Mouse (Mus musculus): ENCODE results near the gene Bbs9. TPM values are rescaled to one million over a fixed set of nuclear protein-coding genes. Genes with fewer than 3 reads are reported as not detected.

Gene Bbs9
- 17.9 and 20.3 TPM in 2 replicates for polyA plus RNA-seq (2011; ENCODE audit: insufficient read depth, insufficient read length, low read depth, missing spikeins)

DNA sequence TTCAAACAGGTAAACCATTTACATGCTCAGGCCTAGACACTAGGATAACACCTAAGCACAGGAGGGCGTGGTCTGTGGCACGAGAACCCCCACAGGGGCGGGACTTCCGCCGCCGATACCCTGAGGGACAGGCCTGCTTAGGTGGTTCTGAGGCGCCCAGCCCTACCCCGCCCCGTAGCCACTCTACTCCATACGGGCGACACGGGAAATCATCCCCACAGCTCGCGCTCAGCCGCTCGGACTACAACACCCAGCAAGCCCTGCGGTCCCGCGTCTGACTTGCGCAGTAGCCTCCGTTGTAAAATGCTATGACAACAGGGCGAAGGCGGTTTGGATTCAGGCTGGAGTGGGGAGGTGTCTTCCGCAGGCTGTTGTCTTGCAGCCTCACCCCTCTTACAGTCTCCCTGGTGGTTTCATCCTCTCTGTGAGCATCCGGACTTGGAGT, at the start of gene Bbs9:
Bbs9 (plus strand) TSS at position 292 of the 445 bp plus-strand sequence.
- Histone ChIP-seq H3K9ac (ENCODE audit: low read depth, poor library complexity, severe bottlenecking) (peak within 1 kb of the TSS; percentile 55), H3K36me3 (ENCODE audit: control insufficient read depth, insufficient read depth, low read length, poor library complexity, severe bottlenecking) (no peaks in the 10 kb centered on the region), H3K4me1 (ENCODE audit: control insufficient read depth, insufficient read depth, low read length) (no peaks in the 10 kb centered on the region), H3K9me3 (replicated peaks; ENCODE audit: control insufficient read depth, insufficient read depth, low read length, poor library complexity, severe bottlenecking) (no peaks in the 10 kb centered on the region), H3K27ac (ENCODE audit: insufficient read depth, low read length) (no peak within 1 kb of the TSS), H3K27me3 (ENCODE audit: control insufficient read depth, insufficient read depth, low read length, poor library complexity, severe bottlenecking) (no peaks in the 10 kb centered on the region), H3K4me3 (ENCODE audit: low read depth, low read length) (peak within 1 kb of the TSS; percentile 90)
- TF ChIP-seq CTCF (IDR thresholded peaks at IDR 0.05; ENCODE audit: low read depth, low read length) (no peak), POLR2A (IDR thresholded peaks at IDR 0.05; ENCODE audit: insufficient read depth, low read length) (no peak), EP300 (IDR thresholded peaks at IDR 0.05; ENCODE audit: insufficient read depth, low read depth, low read length) (no peak)

DNA sequence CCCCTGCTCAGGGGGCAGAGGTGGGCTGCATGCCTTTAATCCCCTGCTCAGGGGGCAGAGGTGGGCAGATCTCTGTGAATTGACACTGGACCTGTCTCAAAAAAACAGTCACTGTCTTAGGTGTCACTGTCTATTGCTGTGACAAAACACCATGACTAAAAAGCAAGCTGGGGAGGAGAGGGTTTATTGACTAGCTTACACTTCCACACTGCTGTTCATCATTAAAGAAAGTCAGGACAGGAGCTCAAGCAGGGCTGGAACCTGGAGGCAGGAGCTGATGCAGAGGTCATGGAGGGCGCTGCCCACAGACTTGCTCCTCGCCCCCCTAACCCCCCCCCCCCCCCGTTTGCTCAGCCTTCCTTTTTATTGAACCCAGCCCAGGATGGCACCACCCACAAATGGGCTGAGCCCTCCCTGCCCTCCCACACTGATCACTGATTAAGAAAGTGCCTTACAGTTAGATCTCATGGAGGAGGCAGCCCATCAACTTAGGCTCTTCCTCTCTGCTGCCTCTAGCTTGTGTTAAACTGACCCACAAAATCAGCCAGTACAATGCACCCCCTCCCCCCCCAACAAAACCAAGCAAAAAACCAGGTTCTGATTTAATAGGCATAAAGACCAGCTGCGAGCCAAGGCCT, 47.4 kb upstream of the Bbs9 start:
- Histone ChIP-seq H3K4me3 (ENCODE audit: low read depth, low read length) (no peak overlapping the region), H3K27ac (ENCODE audit: insufficient read depth, low read length) (no peak overlapping the region), H3K36me3 (ENCODE audit: control insufficient read depth, insufficient read depth, low read length, poor library complexity, severe bottlenecking) (no peaks in the 10 kb centered on the region), H3K9me3 (replicated peaks; ENCODE audit: control insufficient read depth, insufficient read depth, low read length, poor library complexity, severe bottlenecking) (no peaks in the 10 kb centered on the region), H3K4me1 (ENCODE audit: control insufficient read depth, insufficient read depth, low read length) (no peaks in the 10 kb centered on the region), H3K9ac (ENCODE audit: low read depth, poor library complexity, severe bottlenecking) (no peak overlapping the region), H3K27me3 (ENCODE audit: control insufficient read depth, insufficient read depth, low read length, poor library complexity, severe bottlenecking) (no peaks in the 10 kb centered on the region)
- TF ChIP-seq CTCF (IDR thresholded peaks at IDR 0.05; ENCODE audit: low read depth, low read length) (no peak), POLR2A (IDR thresholded peaks at IDR 0.05; ENCODE audit: insufficient read depth, low read length) (no peak), EP300 (IDR thresholded peaks at IDR 0.05; ENCODE audit: insufficient read depth, low read depth, low read length) (no peak)

DNA sequence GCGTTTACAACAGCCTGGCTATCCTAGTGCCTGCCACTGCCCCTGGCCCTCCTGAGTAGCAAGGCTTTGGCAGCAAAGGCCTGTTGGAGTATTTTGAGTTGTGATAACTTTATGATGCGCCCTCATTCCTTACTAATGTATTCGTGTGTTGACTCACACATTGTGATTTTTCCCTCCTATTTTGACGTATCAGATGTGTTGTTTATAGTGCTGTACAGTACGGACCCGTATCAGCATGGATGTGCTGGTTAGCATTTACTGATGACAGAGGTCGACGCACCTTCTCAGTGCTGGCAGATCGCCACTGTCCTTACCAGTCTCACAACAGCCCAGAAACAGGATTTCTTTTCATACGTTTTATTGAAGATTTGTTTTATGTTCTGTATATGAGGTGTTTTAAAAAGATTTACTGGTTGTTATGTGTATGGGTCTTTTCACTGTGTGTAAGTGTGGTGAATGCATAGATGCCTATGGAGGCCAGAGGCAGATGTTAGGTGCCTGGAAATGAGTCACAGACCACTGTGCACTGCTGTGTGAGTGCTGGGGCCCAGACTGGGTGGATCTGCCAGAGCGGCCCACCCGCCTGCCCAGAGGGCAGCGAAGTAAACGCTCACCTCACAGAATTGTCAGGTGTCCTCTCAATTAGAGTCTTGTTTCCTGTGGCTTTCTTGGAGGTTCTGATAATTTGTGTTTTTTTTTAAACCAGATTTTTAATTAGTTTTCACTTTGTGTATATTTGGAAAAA, 46.7 kb upstream of the Bbs9 start:
- Histone ChIP-seq H3K36me3 (ENCODE audit: control insufficient read depth, insufficient read depth, low read length, poor library complexity, severe bottlenecking) (no peaks in the 10 kb centered on the region), H3K4me3 (ENCODE audit: low read depth, low read length) (no peak overlapping the region), H3K9me3 (replicated peaks; ENCODE audit: control insufficient read depth, insufficient read depth, low read length, poor library complexity, severe bottlenecking) (no peaks in the 10 kb centered on the region), H3K27me3 (ENCODE audit: control insufficient read depth, insufficient read depth, low read length, poor library complexity, severe bottlenecking) (no peaks in the 10 kb centered on the region), H3K4me1 (ENCODE audit: control insufficient read depth, insufficient read depth, low read length) (no peaks in the 10 kb centered on the region), H3K9ac (ENCODE audit: low read depth, poor library complexity, severe bottlenecking) (no peak overlapping the region), H3K27ac (ENCODE audit: insufficient read depth, low read length) (no peak overlapping the region)
- TF ChIP-seq POLR2A (IDR thresholded peaks at IDR 0.05; ENCODE audit: insufficient read depth, low read length): no peak
- TF ChIP-seq EP300 (IDR thresholded peaks at IDR 0.05; ENCODE audit: insufficient read depth, low read depth, low read length): no peak
- no peak for TF ChIP-seq CTCF (IDR thresholded peaks at IDR 0.05; ENCODE audit: low read depth, low read length)

DNA sequence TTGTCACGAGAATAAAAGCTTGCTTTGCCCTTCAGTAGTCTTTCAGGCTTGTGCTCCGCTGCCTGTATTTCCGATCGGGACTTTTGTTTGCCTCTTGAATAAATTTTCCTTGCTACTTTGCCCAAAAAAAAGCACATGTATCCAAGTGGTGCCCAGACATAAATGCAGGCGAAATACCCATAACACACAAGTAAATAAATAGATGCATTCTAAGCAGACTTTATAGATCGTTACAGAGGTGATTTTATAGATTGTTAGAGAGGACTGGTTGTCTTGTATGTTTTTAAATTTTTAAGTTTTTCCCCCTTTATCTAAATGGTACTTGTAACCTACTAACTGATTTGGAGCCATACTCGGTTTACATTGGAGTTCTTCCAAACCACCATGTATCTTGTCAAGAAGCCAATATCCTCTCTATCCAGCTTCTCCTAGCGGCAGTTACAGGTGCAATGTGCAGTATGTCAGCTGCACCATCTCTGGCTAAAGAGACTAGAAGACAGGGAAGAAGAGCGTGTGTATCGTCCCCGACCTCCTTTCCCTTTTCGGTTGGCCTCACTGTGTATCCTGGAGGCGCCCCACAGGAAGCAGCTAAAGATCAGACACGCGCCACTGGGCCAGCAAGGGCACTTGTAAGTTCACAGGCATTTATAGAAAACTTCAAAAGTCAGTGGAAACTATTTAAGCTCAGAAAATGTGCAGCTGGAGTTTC, 45.8 kb upstream of the Bbs9 start:
- Histone ChIP-seq H3K9me3 (replicated peaks; ENCODE audit: control insufficient read depth, insufficient read depth, low read length, poor library complexity, severe bottlenecking) (no peaks in the 10 kb centered on the region), H3K36me3 (ENCODE audit: control insufficient read depth, insufficient read depth, low read length, poor library complexity, severe bottlenecking) (no peaks in the 10 kb centered on the region), H3K9ac (ENCODE audit: low read depth, poor library complexity, severe bottlenecking) (no peak overlapping the region), H3K27me3 (ENCODE audit: control insufficient read depth, insufficient read depth, low read length, poor library complexity, severe bottlenecking) (no peaks in the 10 kb centered on the region), H3K4me1 (ENCODE audit: control insufficient read depth, insufficient read depth, low read length) (no peaks in the 10 kb centered on the region), H3K4me3 (ENCODE audit: low read depth, low read length) (no peak overlapping the region), H3K27ac (ENCODE audit: insufficient read depth, low read length) (no peak overlapping the region)
- TF ChIP-seq EP300 (IDR thresholded peaks at IDR 0.05; ENCODE audit: insufficient read depth, low read depth, low read length): no peak
- no peak for TF ChIP-seq CTCF (IDR thresholded peaks at IDR 0.05; ENCODE audit: low read depth, low read length)
- TF ChIP-seq POLR2A (IDR thresholded peaks at IDR 0.05; ENCODE audit: insufficient read depth, low read length): no peak

DNA sequence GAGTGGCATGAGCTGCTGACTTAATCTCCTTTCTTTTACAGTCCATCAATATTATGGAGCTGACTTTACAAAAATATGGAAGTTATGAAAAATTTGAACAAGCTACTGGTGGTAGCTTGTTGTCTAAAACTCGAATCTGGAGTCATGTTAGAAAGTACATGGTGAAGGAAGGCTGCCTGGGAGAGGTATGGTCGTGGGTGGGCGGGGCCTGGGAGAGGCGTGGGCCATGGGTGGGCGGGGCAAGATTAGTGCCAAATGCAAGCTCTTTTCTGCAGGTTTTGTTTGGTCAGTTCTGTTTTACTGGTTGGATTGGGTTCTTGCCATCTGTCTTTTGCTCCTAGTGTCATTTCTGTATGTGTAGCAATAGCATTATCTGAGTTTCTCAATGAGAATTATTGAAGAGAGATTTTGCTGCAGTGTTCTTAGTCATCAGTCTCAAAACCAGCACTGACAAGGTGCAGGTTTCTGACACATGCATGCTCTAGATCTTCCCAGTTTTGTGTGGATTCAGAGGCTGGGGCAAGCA, 45.1 kb upstream of the Bbs9 start:
- Histone ChIP-seq H3K9ac (ENCODE audit: low read depth, poor library complexity, severe bottlenecking) (no peak overlapping the region), H3K36me3 (ENCODE audit: control insufficient read depth, insufficient read depth, low read length, poor library complexity, severe bottlenecking) (no peaks in the 10 kb centered on the region), H3K27ac (ENCODE audit: insufficient read depth, low read length) (no peak overlapping the region), H3K4me3 (ENCODE audit: low read depth, low read length) (no peak overlapping the region), H3K9me3 (replicated peaks; ENCODE audit: control insufficient read depth, insufficient read depth, low read length, poor library complexity, severe bottlenecking) (no peaks in the 10 kb centered on the region), H3K4me1 (ENCODE audit: control insufficient read depth, insufficient read depth, low read length) (no peaks in the 10 kb centered on the region), H3K27me3 (ENCODE audit: control insufficient read depth, insufficient read depth, low read length, poor library complexity, severe bottlenecking) (no peaks in the 10 kb centered on the region)
- TF ChIP-seq CTCF (IDR thresholded peaks at IDR 0.05; ENCODE audit: low read depth, low read length) (no peak), EP300 (IDR thresholded peaks at IDR 0.05; ENCODE audit: insufficient read depth, low read depth, low read length) (no peak), POLR2A (IDR thresholded peaks at IDR 0.05; ENCODE audit: insufficient read depth, low read length) (no peak)

Measured in ES-Bruce4 (cell line).